Mouse (Mus musculus) neural tube, embryonic 14.5 days (tissue): Measurements from ENCODE around the gene Tbc1d22b. TPM values are rescaled to one million over a fixed set of nuclear protein-coding genes. Genes with fewer than 3 reads are reported as not detected.

ENCODE experiments used
- ATAC-seq: fragments of 200-750 bp; cut with Nextera tagmentation; 2 replicates; pipeline ENCODE4 v1.8.0; 2017; ENCODE audit warnings: low read depth, mild to moderate bottlenecking, moderate TSS enrichment, moderate library complexity
- H3K27ac ChIP-seq: fragments of 300-500 bp; sonication (generic); 2 replicates; pipeline ENCODE4 v1.5.1; 2014; ENCODE audit warnings: low read depth, mild to moderate bottlenecking, control low read depth, low read length, moderate library complexity, mixed read lengths
- H3K27me3 ChIP-seq: fragments of 300-500 bp; sonication (generic); 2 replicates; pipeline ENCODE4 v1.6.1; 2014; ENCODE audit warnings: low read length; ENCODE audit not compliant: control insufficient read depth, insufficient read depth
- H3K36me3 ChIP-seq: fragments of 300-500 bp; sonication (generic); 2 replicates; pipeline ENCODE4 v1.6.1; 2014; ENCODE audit warnings: low read length, mixed read lengths; ENCODE audit not compliant: control insufficient read depth, insufficient read depth
- H3K4me1 ChIP-seq: fragments of 300-500 bp; sonication (generic); 2 replicates; pipeline ENCODE4 v1.6.1; 2014; ENCODE audit warnings: low read length; ENCODE audit not compliant: control insufficient read depth, insufficient read depth
- H3K4me2 ChIP-seq: fragments of 300-500 bp; sonication (generic); 2 replicates; pipeline ENCODE4 v1.6.1; 2014; ENCODE audit warnings: mild to moderate bottlenecking, low read depth, low read length, control low read depth
- H3K4me3 ChIP-seq: fragments of 300-500 bp; sonication (generic); 2 replicates; pipeline ENCODE4 v1.5.1; 2014; ENCODE audit warnings: low read depth, low read length, control low read depth, mixed read lengths
- H3K9ac ChIP-seq: fragments of 300-500 bp; sonication (generic); replicated peaks from 2 replicates; pipeline ENCODE4 v1.6.1; 2014; ENCODE audit warnings: low read depth, mild to moderate bottlenecking, control low read depth, low read length, mixed read lengths
- H3K9me3 ChIP-seq: fragments of 300-500 bp; sonication (generic); 2 replicates; pipeline ENCODE4 v1.6.1; 2016; ENCODE audit warnings: low read length; ENCODE audit not compliant: control insufficient read depth
- WGBS: fragments of 180-500 bp; shearing (Covaris S2); extraction: QIAGEN DNeasy Blood & Tissue Kit; methylation state at CpG from one replicate; pipeline ENCODE4 v1.1.7; 2014; 5-methylcytosine and 5-hydroxymethylcytosine counted together
- polyA plus RNA-seq: library from polyadenylated mRNA; unstranded; fragments of >200 nt; fragmentation: Nextera tagmentation; extraction: Ambion mirVana; gene quantifications from 2 replicates; pipeline ENCODE4 v1.2.1, GENCODE M21; 2014

Gene Tbc1d22b
- polyA plus RNA-seq, 1 experiment from 2014 or later = 26.5 TPM

- H3K4me1 ChIP-seq = no peaks in the 10 kb centered on the region
- no peaks in the 10 kb centered on the region for H3K36me3 ChIP-seq
- H3K27ac ChIP-seq = no peak overlapping the region
- no peaks in the 10 kb centered on the region for H3K27me3 ChIP-seq
- H3K4me2 ChIP-seq = no peak overlapping the region
- H3K9me3 ChIP-seq = no peaks in the 10 kb centered on the region
- WGBS = 53% methylated on average over 10 of the region's 10 CpGs
- H3K4me3 ChIP-seq = no peak overlapping the region
- no peak overlapping the region for H3K9ac ChIP-seq
- ATAC-seq = no peak
Observed at GRCm38 (mm10) chr17:29531757-29532384, 17.7 kb upstream of the Tbc1d22b start.

- WGBS = 92% methylated on average over 11 of the region's 11 CpGs
- no peak for ATAC-seq
- H3K9me3 ChIP-seq = no peaks in the 10 kb centered on the region
Observed at GRCm38 (mm10) chr17:29533866-29534265, 15.7 kb upstream of the Tbc1d22b start.

GRCm38 (mm10) chr17:29540426-29540825, 9.2 kb upstream of the Tbc1d22b start:
- no peak overlapping the region for H3K27ac ChIP-seq
- H3K27me3 ChIP-seq = no peaks in the 10 kb centered on the region
- H3K4me1 ChIP-seq = no peaks in the 10 kb centered on the region
- 86% methylated on average over 8 of the region's 8 CpGs for WGBS
- no peaks in the 10 kb centered on the region for H3K9me3 ChIP-seq
- no peak overlapping the region for H3K4me2 ChIP-seq
- H3K36me3 ChIP-seq = no peaks in the 10 kb centered on the region
- no peak overlapping the region for H3K4me3 ChIP-seq
- no peak for ATAC-seq
- no peak overlapping the region for H3K9ac ChIP-seq

More at GRCm38 (mm10) chr17:29533866-29534265, 15.7 kb upstream of the Tbc1d22b start:
- no peak overlapping the region for H3K9ac ChIP-seq
- H3K27ac ChIP-seq = no peak overlapping the region
- H3K4me1 ChIP-seq = no peaks in the 10 kb centered on the region
- H3K36me3 ChIP-seq = no peaks in the 10 kb centered on the region
- no peak overlapping the region for H3K4me2 ChIP-seq
- H3K4me3 ChIP-seq = no peak overlapping the region
- no peaks in the 10 kb centered on the region for H3K27me3 ChIP-seq

- Histone ChIP-seq H3K9ac (no peak overlapping the region), H3K27ac (no peak overlapping the region), H3K9me3 (no peaks in the 10 kb centered on the region), H3K36me3 (no peaks in the 10 kb centered on the region), H3K27me3 (no peaks in the 10 kb centered on the region), H3K4me1 (no peaks in the 10 kb centered on the region), H3K4me3 (no peak overlapping the region), H3K4me2 (no peak overlapping the region)
- ATAC-seq = no peak
- 66% methylated on average over 14 of the region's 14 CpGs for WGBS
Observed at GRCm38 (mm10) chr17:29541419-29541818, 8.2 kb upstream of the Tbc1d22b start.

- Histone ChIP-seq H3K4me1 (no peaks in the 10 kb centered on the region), H3K9ac (no peak overlapping the region), H3K4me2 (no peak overlapping the region), H3K27ac (no peak overlapping the region), H3K4me3 (no peak overlapping the region), H3K9me3 (no peaks in the 10 kb centered on the region), H3K36me3 (no peaks in the 10 kb centered on the region), H3K27me3 (no peaks in the 10 kb centered on the region)
- 92% methylated on average over 19 of the region's 19 CpGs for WGBS
- no peak for ATAC-seq
Observed at GRCm38 (mm10) chr17:29542831-29543690, 6.5 kb upstream of the Tbc1d22b start.

GRCm38 (mm10) chr17:29544064-29544463, 5.5 kb upstream of the Tbc1d22b start:
- Histone ChIP-seq H3K4me1 (no peaks in the 10 kb centered on the region), H3K9me3 (no peaks in the 10 kb centered on the region), H3K9ac (no peak overlapping the region), H3K27me3 (no peaks in the 10 kb centered on the region), H3K4me2 (no peak overlapping the region), H3K4me3 (no peak overlapping the region), H3K36me3 (no peaks in the 10 kb centered on the region), H3K27ac (no peak overlapping the region)
- ATAC-seq = no peak
- WGBS = 82% methylated on average over 2 of the region's 2 CpGs

GRCm38 (mm10) chr17:29545241-29545640, 4.3 kb upstream of the Tbc1d22b start:
- peaks cover 2% of the 10 kb centered on the region for H3K4me1 ChIP-seq
- H3K4me3 ChIP-seq = no peak overlapping the region
- H3K9me3 ChIP-seq = no peaks in the 10 kb centered on the region
- H3K27me3 ChIP-seq = no peaks in the 10 kb centered on the region
- H3K4me2 ChIP-seq = no peak overlapping the region
- H3K9ac ChIP-seq = no peak overlapping the region
- no peaks in the 10 kb centered on the region for H3K36me3 ChIP-seq
- H3K27ac ChIP-seq = no peak overlapping the region
- ATAC-seq = no peak
- 93% methylated on average over 5 of the region's 5 CpGs for WGBS

- Histone ChIP-seq H3K9me3 (no peaks in the 10 kb centered on the region), H3K9ac (no peak overlapping the region), H3K36me3 (no peaks in the 10 kb centered on the region), H3K4me1 (peaks cover 14% of the 10 kb centered on the region), H3K27me3 (no peaks in the 10 kb centered on the region), H3K4me2 (no peak overlapping the region), H3K4me3 (no peak overlapping the region), H3K27ac (no peak overlapping the region)
- no peak for ATAC-seq
- WGBS = 64% methylated on average over 3 of the region's 3 CpGs
Observed at GRCm38 (mm10) chr17:29548494-29548893, 1.1 kb upstream of the Tbc1d22b start.

- 59% methylated on average over 8 of the region's 8 CpGs for WGBS
- peaks cover 14% of the 10 kb centered on the region for H3K4me1 ChIP-seq
- no peaks in the 10 kb centered on the region for H3K36me3 ChIP-seq
- peak overlapping the region; percentile 34 for H3K4me2 ChIP-seq
- H3K9ac ChIP-seq = no peak overlapping the region
- no peak overlapping the region for H3K4me3 ChIP-seq
- no peaks in the 10 kb centered on the region for H3K27me3 ChIP-seq
- ATAC-seq = 0 out of 2 replicates have a peak, but pooled peaks have one; percentile 7
- H3K27ac ChIP-seq = no peak overlapping the region
- H3K9me3 ChIP-seq = no peaks in the 10 kb centered on the region
Observed at GRCm38 (mm10) chr17:29548994-29549393, 591 bp upstream of the Tbc1d22b start.
